Mouse (Mus musculus) C2C12 (cell line): ENCODE results near the gene Tmem30a.

ENCODE experiments used
- CEBPB ChIP-seq: IDR thresholded peaks from one replicate; pipeline ENCODE4 v1.6.1; 2011; ENCODE audit warnings: low read depth, mild to moderate bottlenecking, control low read depth, moderate library complexity
- CTCF ChIP-seq: IDR thresholded peaks from one replicate; pipeline ENCODE4 v1.5.1; 2011; ENCODE audit not compliant: control insufficient read depth, insufficient read depth, insufficient read length
- FOSL1 ChIP-seq: IDR thresholded peaks from one replicate; pipeline ENCODE4 v1.8.0; 2011; ENCODE audit warnings: mild to moderate bottlenecking, low read length; ENCODE audit not compliant: poor library complexity, insufficient read depth, severe bottlenecking
- MAX ChIP-seq: IDR thresholded peaks from one replicate; pipeline ENCODE4 v1.6.1; 2011; ENCODE audit warnings: mild to moderate bottlenecking, control low read depth
- MYOD1 ChIP-seq: IDR thresholded peaks from one replicate; pipeline ENCODE4 v1.6.1; 2011; ENCODE audit warnings: low read depth; ENCODE audit not compliant: control insufficient read depth, insufficient read length
- MYOG ChIP-seq: IDR thresholded peaks from one replicate; pipeline ENCODE4 v1.6.1; 2011; ENCODE audit not compliant: control insufficient read depth, insufficient read length; ENCODE audit errors: extremely low read depth
- USF1 ChIP-seq: IDR thresholded peaks from one replicate; pipeline ENCODE4 v1.6.1; 2011; ENCODE audit warnings: low read depth, mild to moderate bottlenecking, control low read depth, moderate library complexity

GRCm38 (mm10) chr9:79765329-79765728 lies 28.0 kb downstream of the Tmem30a start:
- TF ChIP-seq CTCF = no peak
- no peak for TF ChIP-seq MAX
- no peak for TF ChIP-seq CEBPB
- TF ChIP-seq MYOD1 = no peak
- TF ChIP-seq USF1 = no peak
- TF ChIP-seq FOSL1 = no peak
- TF ChIP-seq MYOG = no peak
